Mouse (Mus musculus) erythroblast, adult 5-6 weeks (primary cell): ENCODE measurements around the gene Arhgap45. TPM values are rescaled to one million over a fixed set of nuclear protein-coding genes. Genes with fewer than 3 reads are reported as not detected.

Source experiments
- ATAC-seq: replicated peaks from 2 replicates; pipeline ENCODE4 v1.8.0; 2016; ENCODE audit warnings: moderate number of reproducible peaks, mild to moderate bottlenecking, moderate TSS enrichment, inconsistent platforms; ENCODE audit not compliant: poor library complexity, low FRiP score, severe bottlenecking
- total RNA-seq, 2 experiments: library from RNA; stranded (forward) in 1 of 2; stranded (reverse) in 1 of 2; fragments of 150-400 nt in 1 of 2; fragments of 200-764, 138-1000 nt in 1 of 2; gene quantifications; 2 replicates each; pipeline versions ENCODE4 v1.2.3 to v1.2.4; 2015 to 2017; ENCODE audit warnings: low replicate concordance in 2 of 2

The Arhgap45 gene
- 23.1 and 31.6 TPM in 2 replicates for total RNA-seq (2015; ENCODE audit: low replicate concordance)
- 28.6 and 35.8 TPM in 2 replicates for total RNA-seq (2017; ENCODE audit: low replicate concordance)

DNA sequence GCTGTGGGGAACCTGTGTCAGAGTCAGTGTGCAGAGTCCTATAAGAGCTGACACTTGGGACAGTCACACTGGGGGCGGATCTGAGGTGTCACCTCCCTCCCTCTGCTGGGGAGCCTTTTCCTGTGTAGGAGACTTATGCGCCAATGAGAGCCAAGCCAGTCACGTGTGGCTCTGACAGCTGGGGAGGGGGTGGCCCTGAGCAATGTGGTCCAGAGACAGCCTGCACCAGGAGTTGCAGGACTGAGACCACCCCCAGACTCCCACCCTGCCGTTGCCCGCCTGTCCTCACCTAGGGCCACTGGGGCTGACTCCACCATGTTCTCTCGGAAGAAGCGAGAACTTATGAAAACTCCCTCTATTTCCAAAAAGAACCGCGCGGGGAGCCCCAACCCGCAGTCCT lies at the start of gene Arhgap45:
Arhgap45 (plus strand) TSS at position 143 of the 400 bp plus-strand sequence.
- peak; percentile 41 for ATAC-seq

DNA sequence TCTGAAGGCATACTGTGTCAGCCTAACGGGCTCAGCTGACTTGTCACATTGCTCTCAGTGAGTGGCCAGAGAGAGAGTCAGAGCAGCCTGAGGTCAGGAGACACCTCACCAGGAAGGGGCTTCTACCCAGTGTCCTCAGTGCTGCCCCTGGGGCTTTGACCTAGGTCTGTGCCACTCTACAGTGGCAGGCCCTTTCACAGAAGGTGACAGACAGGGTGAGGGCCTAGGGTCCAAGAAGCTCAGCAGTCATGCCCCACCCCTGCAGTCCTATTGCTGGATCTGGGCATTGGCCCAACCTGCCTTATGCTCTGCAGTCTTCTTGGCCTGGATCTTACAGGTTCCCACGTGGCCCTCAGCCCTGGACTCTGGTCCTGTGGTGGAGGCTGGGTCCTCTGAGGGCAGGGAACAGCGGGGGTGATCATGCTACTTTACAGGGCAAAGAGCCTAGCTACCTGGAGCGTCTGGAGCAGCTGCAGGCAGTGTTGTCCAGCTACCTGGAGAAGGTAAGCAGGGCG lies 49.5 kb upstream of the Arhgap45 start:
- ATAC-seq = no peak

DNA sequence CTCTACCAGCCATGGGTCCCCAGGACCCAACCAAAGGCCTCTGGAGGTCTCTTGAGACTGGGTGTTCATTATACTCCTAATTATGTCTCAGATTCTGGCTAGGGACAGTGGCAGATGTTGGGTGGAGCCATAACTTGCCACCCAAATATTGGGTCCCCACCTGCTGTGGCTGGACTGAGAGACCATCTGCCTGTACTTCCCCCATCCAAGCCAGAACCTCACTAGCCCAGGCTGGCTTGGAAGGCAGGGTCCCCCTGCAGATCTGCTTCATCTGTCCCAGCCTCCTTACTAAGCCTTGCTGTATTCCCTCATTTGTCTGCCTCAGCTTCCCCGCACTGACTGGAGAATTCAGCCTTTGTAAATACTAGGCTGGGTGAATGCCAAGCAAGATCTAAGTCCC lies 48.3 kb upstream of the Arhgap45 start:
- ATAC-seq = no peak

DNA sequence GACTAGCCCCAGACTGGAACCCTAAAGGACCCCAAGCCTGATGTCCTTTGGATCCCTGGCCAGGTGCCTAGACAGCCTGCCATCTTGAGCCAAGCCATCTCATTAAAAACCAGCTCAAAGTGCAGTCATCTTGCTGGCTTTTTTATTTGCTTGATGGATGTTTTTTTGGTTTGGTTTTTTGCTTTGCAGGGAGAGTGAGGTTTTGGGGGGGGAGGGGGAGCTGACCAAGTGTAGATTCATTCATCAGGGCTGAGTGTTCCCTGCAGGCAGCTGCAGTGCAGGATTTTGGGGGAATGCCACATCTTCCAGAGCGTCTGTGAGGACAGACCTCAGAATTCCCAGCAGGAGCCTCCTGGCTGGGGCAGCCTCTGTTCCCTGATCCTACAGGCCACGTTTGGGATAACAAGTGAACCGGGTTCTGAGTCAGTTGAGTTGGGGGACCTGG lies 47.3 kb upstream of the Arhgap45 start:
- no peak for ATAC-seq

DNA sequence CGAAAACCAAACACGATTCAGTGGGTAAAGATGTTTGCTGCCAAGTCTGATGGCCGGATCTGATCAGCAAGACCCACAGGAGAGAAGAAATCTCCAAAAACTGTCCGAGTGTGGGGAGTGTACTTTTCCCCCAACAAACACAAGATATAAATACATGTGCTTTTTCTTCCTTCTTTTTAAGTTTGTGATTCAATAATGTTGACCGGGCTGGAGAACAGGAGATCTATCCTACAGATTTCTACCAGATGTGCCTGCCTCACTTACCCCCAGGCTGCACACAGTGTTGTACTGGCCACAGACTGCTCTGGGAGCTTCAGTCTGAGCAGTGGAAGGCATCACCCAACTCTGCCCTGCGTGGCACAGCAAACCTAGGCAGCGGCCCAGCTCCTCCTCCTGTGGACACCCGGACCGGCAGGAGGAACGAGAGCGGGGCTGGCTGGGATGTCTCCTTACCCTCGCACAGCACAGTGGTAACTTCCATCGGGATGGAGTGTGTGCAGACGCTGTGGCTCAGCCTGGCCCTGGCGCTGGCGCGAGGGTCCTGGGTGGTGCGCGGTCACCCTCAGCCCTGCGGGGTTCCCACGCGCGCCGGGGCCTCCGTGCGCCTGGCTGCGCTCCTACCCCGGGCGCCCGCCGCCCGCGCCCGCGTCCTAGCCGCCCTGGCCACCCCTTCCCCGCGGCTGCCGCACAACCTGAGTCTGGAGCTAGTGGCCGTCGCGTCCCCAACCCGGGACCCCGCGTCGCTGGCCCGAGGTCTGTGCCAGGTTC lies 45.9 kb upstream of the Arhgap45 start, which contains the start of gene Grin3b:
Grin3b (plus strand) TSS at position 301 of the 768 bp plus-strand sequence.
- no peak for ATAC-seq

DNA sequence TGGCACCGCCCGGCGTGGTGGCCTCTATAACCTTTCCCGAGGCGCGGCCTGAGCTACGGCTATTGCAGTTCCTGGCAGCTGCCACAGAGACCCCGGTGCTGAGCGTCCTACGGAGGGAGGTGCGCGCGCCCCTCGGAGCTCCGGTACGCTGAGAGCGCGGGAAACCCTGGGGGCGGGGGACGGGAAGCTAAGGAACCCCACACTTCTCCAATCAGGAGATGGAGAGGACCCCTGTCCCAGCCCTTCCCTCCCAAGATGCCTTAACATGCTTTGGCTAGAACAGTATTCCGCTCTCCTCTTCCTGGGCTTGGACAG lies 45.3 kb upstream of the Arhgap45 start:
- ATAC-seq = no peak

DNA sequence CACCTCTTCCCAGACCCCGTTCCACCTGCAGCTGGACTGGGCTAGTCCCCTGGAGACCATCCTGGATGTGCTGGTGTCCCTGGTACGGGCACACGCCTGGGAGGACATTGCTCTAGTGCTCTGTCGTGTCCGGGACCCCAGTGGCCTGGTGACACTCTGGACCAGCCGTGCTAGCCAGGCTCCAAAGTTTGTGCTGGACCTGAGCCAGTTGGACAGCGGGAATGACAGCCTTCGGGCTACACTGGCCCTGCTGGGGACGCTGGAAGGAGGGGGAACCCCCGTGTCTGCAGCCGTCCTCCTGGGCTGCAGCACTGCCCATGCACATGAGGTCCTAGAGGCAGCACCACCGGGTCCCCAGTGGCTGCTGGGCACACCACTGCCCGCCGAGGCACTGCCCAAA lies 43.6 kb upstream of the Arhgap45 start:
- no peak for ATAC-seq

DNA sequence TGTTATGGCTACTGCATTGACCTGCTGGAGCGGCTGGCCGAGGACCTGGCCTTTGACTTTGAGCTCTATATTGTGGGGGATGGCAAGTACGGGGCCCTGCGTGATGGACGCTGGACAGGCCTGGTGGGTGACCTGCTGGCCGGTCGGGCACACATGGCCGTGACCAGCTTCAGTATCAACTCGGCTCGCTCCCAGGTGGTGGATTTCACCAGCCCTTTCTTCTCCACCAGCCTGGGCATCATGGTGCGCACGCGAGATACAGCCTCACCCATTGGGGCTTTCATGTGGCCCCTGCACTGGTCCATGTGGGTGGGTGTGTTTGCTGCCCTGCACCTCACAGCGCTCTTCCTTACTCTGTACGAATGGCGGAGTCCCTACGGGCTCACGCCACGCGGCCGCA lies 42.4 kb upstream of the Arhgap45 start:
- ATAC-seq = no peak

DNA sequence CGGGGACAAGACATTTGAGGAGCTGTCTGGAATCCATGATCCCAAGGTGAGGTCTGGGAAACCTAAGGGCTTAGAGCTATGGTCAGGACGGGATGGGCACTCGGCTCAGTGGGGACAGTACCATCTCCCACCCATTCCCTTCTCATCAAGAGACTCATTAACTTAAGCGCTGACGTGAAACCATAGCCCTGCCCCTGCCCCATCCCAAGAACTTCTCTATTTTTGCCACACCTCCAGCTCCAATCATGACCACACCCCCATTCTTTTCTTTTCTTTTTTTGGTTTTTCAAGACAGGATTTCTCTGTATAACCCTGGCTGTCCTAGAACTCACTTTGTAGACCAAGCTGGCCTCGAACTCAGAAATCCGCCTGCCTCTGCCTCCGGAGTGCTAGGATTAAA lies 41.8 kb upstream of the Arhgap45 start:
- no peak for ATAC-seq

DNA sequence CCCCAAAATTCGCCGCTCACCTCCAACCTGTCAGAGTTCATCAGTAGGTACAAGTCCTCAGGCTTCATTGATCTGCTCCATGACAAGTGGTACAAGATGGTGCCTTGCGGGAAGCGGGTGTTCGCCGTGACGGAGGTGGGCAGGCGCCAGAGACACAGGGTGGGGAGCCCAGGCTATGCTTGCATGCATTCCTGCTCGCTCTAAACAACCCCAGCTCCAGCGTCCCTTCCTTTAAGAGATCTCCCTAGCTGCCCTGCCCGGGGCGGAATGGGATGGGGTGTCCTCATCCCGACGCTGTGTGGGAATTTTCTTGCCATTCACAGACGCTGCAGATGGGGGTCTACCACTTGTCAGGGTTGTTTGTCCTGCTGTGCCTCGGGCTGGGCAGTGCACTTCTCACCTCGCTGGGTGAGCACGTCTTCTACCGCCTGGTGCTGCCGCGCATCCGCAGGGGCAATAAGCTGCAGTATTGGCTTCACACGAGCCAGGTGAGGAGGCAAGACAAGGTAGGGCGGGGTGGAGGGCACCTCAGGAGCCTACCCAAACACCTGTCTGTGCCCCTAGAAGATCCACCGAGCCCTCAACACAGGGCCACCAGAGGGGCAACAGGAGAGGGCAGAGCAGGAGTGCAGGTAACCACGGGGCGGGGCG lies 40.3 kb upstream of the Arhgap45 start:
- no peak for ATAC-seq

DNA sequence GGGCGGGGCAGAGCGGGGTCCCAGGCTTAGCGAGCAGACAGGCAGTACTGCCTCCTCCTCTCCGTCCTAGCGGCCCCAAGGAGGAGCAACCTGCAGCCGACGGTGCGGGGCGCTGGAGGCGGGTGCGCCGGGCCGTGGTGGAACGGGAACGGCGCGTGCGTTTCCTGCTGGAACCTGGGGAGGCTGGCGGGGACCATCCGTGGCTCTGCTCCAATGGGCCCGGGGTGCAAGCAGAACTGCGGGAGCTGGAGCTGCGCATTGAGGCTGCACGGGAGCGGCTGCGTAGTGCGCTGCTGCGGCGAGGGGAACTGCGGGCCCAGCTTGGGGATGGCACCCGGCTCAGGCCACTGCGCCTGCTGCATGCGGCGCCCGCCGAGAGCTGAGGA lies 39.7 kb upstream of the Arhgap45 start:
- ATAC-seq = no peak

DNA sequence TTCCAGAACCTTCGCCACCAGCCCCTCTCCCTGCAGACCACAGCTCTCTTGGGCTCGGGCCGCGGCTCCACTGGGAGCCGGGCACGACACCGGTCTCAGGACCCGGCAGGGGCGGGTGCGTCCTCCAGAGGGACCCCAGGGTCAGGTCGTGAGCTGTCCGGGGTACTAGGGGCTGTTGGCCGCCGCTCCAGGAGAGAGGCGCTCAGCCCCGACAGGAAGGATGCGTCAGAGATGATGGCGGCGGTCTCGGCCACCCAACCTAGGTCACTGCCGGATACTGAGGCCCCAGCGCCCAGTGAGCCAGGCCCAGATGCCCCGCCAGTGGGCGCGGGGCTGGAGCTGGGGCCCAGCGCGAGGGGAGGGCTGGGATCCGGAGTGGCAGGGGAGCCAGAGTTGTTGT lies 39.1 kb upstream of the Arhgap45 start:
- ATAC-seq = no peak

DNA sequence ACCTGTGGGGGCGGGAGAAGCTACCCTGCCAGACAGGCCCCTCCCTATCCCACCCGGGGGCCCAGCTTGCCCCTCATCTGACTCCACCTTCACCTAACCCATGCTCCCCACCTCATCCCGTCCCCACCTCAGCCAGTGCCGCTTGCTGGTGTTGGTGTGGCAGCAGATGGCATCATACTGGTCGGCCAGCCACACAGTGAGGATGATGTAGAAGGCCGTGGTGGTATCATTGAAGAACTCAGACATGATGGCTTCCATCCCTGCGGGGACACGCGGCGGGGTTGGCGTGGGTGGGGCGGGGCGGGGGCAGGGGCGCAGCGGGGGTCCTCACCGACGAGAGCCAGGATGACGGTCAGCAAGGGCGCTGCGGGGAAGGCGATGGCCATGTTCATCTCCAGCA lies 38.4 kb upstream of the Arhgap45 start:
- no peak for ATAC-seq

DNA sequence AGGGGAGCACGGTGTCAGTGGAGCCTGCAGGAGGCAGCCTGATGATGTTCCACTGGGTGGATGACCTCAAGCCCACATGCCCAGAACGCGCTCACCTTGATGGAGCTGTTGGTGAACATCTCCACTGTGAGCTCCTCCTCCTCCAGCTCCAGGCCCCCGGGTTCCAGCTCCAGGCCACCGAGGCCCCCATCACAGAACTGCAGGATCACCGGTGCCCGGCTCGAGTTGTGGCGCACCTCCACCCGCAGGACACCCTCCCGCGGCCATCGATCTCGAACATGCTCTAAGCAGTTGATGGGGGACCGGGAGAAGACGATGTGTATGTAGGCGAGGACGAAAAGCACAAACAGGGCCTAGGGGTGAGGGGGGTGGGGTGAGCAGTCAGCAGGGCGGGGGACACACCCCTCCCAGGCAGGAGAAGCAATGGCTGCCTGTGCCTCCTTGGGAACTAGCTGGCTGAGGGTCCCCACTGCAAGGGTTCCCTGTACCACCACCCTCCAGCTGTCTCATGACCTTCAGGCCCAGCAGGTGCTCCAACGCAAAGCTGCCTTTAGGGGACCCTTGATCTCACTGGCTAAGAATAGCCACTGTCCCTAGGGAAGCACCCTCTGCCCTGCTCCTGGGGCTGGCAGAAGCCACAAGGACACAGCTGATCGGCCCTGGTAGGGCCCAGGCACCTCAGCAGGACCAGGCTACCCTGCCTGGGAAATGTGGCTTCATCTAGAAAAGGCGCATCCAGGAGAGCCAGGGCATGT lies 36.9 kb upstream of the Arhgap45 start:
- ATAC-seq = no peak

DNA sequence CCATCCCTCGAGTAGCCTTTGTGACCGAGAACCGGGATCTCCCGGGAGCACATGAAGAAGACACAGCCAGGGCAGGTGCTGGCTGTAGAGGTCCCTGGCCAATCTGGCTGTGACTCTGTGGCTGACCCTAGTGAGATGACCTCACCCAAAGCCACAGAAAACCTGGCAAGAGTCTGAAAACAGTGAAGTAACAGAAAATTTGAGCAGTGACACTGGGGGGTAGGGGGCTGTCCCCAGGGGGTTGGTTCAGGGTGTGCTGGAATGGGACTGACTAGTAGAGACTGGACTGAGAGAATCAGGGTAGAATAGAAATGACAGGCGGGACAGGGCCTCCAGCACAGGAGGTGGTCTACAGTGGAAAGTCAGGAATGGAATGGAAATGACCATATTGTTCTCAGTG lies 33.2 kb upstream of the Arhgap45 start:
- no peak for ATAC-seq

DNA sequence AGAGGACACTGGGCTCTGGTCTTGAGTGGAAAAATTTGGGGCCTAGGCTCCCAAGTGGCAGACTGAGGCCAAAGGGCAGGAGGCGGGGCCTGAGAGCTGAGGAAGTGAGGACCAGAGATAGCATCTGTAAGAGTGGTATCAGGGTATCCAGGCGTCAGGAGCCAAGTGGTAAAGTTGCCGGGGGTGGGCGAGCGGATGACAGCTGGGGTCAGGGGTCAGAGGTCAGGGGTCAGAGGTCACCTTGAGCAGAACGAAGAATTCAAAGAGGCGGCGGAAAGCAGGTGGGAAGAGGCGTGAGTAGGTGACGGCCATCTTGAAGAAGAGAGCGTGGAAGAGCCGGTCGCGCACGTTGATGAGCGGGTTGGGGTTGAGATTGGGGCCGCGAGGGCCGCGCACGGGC lies 32.8 kb upstream of the Arhgap45 start:
- 0 out of 2 replicates have a peak, but pooled peaks have one; percentile 12 for ATAC-seq

DNA sequence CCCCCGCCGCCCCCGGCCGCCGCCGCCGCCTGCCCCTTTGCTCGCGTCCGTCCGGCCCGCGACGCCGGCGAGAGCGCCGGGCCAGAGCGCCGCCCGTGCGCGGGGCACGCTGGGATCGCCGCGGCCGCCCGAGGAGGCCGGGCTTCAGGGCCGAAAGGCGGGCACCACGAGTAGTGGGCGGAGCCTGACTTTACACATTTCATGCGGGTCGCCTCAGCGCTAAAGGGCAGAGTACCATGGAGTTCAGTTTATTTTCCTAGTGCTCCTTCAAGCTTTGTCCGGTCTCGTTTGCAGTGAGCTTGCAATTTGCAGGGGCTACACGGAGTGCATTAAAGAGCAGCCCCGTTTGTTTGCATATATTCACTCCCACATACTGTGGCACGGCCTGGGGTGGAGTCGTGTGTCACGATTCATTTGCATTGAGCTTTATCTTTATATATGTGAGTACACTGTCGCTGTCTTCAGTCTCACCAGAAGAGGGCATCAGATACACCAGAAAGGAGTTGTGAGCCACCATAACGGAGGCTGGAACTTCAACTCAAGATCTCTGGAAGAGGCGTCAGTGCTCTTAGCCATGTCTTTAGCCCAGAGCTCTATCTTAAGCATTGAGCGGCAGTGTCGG lies 32.1 kb upstream of the Arhgap45 start, which contains the start of gene Tmem259:
Tmem259 (minus strand) TSS at position 136 of the 622 bp plus-strand sequence.
- ATAC-seq = peak; percentile 54

DNA sequence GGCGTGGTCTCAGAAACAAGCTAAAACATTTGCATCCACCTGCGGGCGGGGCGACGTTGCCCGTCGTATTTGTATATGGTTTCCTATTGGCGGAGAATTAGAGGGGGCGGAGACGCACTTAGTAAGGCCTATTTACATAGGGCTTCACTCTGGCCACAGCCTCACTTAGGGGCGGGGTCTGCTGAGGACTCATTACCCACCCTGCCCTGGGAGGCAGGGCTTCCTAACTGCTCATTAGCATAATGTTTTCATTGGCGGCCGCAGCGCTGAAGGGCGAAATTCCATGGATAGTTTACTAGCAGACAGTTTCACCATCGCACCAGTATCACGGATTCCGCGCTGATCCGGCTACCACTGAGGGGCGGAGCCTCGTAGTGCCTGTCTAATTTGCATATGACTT lies 31.6 kb upstream of the Arhgap45 start:
- ATAC-seq = peak; percentile 67

DNA sequence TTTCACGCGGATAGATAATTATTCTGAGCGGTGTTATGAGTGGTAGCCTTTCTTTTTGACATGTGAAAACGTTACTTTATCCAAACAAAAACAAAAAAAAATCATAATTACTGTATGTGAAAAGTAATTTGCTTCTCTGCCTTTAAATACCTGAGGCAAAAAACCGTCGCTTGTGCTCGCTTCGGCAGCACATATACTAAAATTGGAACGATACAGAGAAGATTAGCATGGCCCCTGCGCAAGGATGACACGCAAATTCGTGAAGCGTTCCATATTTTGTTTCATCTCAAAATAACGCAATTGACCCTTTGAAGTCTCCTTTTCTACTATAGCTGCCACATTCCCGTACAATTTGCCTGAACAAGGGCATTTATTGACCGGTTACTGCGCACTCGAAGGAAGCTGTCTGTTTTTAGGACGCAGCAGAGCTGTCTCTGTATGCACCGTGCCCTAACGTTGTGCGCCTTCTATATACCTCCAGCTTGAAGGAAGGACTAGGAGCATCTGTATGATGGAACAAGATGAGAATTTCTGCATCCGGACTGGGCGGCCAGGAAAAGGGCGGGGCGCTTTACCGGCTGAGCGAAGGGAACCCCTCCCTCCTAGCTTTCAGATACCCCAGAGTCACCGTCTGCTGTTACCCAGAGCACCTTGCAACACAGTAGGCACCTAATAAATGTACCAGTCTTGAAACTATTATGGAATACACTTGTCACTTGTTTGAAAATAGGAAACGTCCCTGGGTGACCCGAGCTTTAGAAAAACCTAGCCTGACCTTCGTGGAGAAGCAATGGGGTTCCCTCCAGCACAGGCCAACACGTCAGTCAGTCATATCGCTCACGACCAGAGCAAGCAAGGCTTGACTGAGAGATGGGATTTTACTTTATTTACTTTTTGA lies 30.9 kb upstream of the Arhgap45 start:
- peak; percentile 44 for ATAC-seq
